Mouse (Mus musculus) small intestine, adult 10 weeks (tissue): ENCODE measurements around the gene Lin28b. TPM values are rescaled to one million over a fixed set of nuclear protein-coding genes. Genes with fewer than 3 reads are reported as not detected.

Experiments
- polyA plus RNA-seq: library from polyadenylated mRNA; stranded (reverse); fragments of 350-450 nt; fragmentation: Illumina TruSeq; extraction: RNeasy Lipid Tissue Mini Kit (QIAGEN cat#74804); gene quantifications from one replicate; pipeline ENCODE4 v1.2.3, GENCODE M21; 2014; ENCODE audit warnings: low replicate concordance

Gene Lin28b
- polyA plus RNA-seq, result not detected

GRCm38 (mm10) chr10:45485761-45486602, at the start of gene Lin28b:
Lin28b (minus strand) TSS chr10:45486395.

GRCm38 (mm10) chr10:45335434-45336422, 150.5 kb downstream of the Lin28b start, which contains the start of gene Bves:
Bves (plus strand) TSS chr10:45335772.

Other genes starting within 250 kb of the Lin28b start
- 3.3 TPM for gene Bves, start 150.6 kb downstream of the Lin28b start, polyA plus RNA-seq
- gene Hace1, start 91.4 kb upstream of the Lin28b start, polyA plus RNA-seq, result 46.5 TPM